Mouse (Mus musculus) lung, postnatal 0 days (tissue): Measurements from ENCODE around the gene Vsir. TPM values are rescaled to one million over a fixed set of nuclear protein-coding genes. Genes with fewer than 3 reads are reported as not detected.

ENCODE experiments used
- ATAC-seq: fragments of 200-750 bp; cut with Nextera tagmentation; 2 replicates; pipeline ENCODE4 v1.8.0; 2017; ENCODE audit warnings: moderate library complexity
- DNase-seq: peaks from one replicate; pipeline ENCODE4 v3.0.0-alpha.2; 2016; ENCODE audit warnings: low spot score
- H3K27ac ChIP-seq: fragments of 300-500 bp; sonication (generic); 2 replicates; pipeline ENCODE4 v1.5.1; 2014; ENCODE audit warnings: antibody characterized with exemption, mild to moderate bottlenecking, low read length, mixed read lengths
- H3K27me3 ChIP-seq: fragments of 300-500 bp; sonication (generic); replicated peaks from 2 replicates; pipeline ENCODE4 v1.6.1; 2014; ENCODE audit warnings: low read length, mixed read lengths; ENCODE audit not compliant: insufficient read depth
- H3K36me3 ChIP-seq: fragments of 300-500 bp; sonication (generic); 2 replicates; pipeline ENCODE4 v1.6.1; 2014; ENCODE audit warnings: low read length, mixed read lengths; ENCODE audit not compliant: insufficient read depth
- H3K4me1 ChIP-seq: fragments of 300-500 bp; sonication (generic); 2 replicates; pipeline ENCODE4 v1.6.1; 2014; ENCODE audit warnings: antibody characterized with exemption, low read depth, low read length, mixed read lengths; ENCODE audit not compliant: insufficient read depth
- H3K4me2 ChIP-seq: fragments of 300-500 bp; sonication (generic); replicated peaks from 2 replicates; pipeline ENCODE4 v1.6.1; 2014; ENCODE audit warnings: low read depth, mild to moderate bottlenecking, low read length, moderate library complexity, mixed read lengths
- H3K4me3 ChIP-seq: fragments of 300-500 bp; sonication (generic); 2 replicates; pipeline ENCODE4 v1.5.1; 2014; ENCODE audit warnings: low read depth, low read length
- H3K9ac ChIP-seq: fragments of 300-500 bp; sonication (generic); replicated peaks from 2 replicates; pipeline ENCODE4 v1.6.1; 2014; ENCODE audit warnings: low read depth, mild to moderate bottlenecking
- H3K9me3 ChIP-seq: fragments of 300-500 bp; sonication (generic); 2 replicates; pipeline ENCODE4 v1.6.1; 2016; ENCODE audit warnings: low read length, mixed read lengths
- CTCF ChIP-seq: IDR thresholded peaks from 2 replicates; pipeline ENCODE4 v1.5.1; 2016; ENCODE audit warnings: antibody characterized with exemption, mild to moderate bottlenecking
- EP300 ChIP-seq: IDR thresholded peaks from 2 replicates; pipeline ENCODE4 v1.6.1; 2016; ENCODE audit warnings: antibody characterized with exemption, mild to moderate bottlenecking, control low read depth
- WGBS: fragments of 180-500 bp; shearing (Covaris S2); extraction: QIAGEN DNeasy Blood & Tissue Kit; methylation state at CpG from one replicate; pipeline ENCODE4 v1.1.7; 2014; 5-methylcytosine and 5-hydroxymethylcytosine counted together
- polyA plus RNA-seq: library from polyadenylated mRNA; unstranded; fragments of >200 nt; fragmentation: Nextera tagmentation; extraction: Ambion mirVana; gene quantifications from 2 replicates; pipeline ENCODE4 v1.2.1, GENCODE M21; 2015

Gene Vsir
- polyA plus RNA-seq, 1 experiment from 2014 or later, result 19.7 TPM

DNA sequence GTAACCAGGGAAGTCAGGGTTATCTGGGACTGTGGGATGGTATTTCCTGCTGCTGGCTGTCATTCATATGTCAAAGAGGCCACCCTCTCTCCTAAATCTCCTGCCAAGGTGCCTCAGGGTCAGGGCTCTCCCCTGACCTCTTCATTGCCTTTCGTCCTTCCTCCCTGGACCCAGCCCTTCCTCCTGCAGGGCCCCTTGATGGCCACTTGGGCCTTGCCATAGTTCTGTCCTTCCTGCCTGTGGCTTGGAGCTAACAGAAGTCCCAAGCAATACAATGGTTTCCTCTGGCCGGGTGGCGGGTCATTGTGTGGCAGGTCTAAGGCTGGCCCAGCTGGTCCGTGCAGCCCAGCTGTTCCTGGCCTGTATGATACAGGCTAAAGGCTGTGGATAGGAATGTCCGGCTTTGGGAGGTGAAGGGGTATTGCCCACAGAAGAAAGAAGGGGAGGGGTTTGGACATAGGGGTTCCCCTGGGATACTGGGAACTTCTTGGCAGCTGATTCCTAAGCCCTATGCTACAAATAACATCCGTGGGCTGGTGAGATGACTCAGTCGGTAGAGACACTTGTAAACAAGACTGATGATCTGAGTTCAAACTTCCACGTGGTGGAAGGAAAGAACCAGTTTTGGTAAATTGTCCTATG, 27.4 kb downstream of the Vsir start:
- Histone ChIP-seq H3K4me1 (no peaks in the 10 kb centered on the region), H3K4me2 (no peak overlapping the region), H3K9me3 (no peaks in the 10 kb centered on the region), H3K27ac (peak overlapping the region; percentile 32; the same call in 1 of the 2 replicates), H3K4me3 (no peak overlapping the region), H3K9ac (no peak overlapping the region), H3K36me3 (0 out of 2 replicates have a peak, but pooled peaks cover under 1% of the 10 kb centered on the region), H3K27me3 (no peaks in the 10 kb centered on the region)
- ATAC-seq (peak; percentile 83), DNase-seq (peak; percentile 66)
- peak; percentile 60; the same call in 1 of the 2 replicates for TF ChIP-seq EP300
- TF ChIP-seq CTCF, result peak; percentile 53
- WGBS, result 40% methylated on average over 8 of the region's 8 CpGs

DNA sequence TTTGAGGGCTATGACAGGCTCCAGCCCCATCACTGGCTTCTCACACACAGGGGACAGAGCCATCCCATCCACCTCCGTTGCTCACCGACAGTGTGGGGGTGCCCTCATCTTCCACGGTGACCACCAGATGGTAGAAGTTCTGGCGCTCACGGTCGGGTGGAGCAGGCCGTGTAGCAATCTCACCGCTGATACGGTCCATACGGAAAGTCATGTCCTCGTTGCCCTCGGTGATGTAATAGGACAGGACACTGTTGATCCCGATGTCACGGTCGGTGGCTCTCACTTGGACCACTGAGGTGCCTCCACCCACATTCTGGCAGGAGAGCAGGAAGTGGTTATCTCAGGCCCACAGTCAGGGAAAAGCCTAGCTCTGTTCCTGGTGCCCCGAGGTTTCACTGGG, 30.1 kb downstream of the Vsir start:
- TF ChIP-seq CTCF (no peak), EP300 (no peak)
- DNase-seq (no peak), ATAC-seq (no peak)
- H3K4me3 ChIP-seq, result no peak overlapping the region
- 85% methylated on average over 16 of the region's 16 CpGs for WGBS
- no peak overlapping the region for H3K9ac ChIP-seq
- H3K4me1 ChIP-seq, result peaks cover 5% of the 10 kb centered on the region; the same call in 1 of the 2 replicates
- H3K27ac ChIP-seq, result no peak overlapping the region
- no peaks in the 10 kb centered on the region for H3K27me3 ChIP-seq
- H3K9me3 ChIP-seq, result no peaks in the 10 kb centered on the region
- H3K4me2 ChIP-seq, result no peak overlapping the region
- no peaks in the 10 kb centered on the region for H3K36me3 ChIP-seq

DNA sequence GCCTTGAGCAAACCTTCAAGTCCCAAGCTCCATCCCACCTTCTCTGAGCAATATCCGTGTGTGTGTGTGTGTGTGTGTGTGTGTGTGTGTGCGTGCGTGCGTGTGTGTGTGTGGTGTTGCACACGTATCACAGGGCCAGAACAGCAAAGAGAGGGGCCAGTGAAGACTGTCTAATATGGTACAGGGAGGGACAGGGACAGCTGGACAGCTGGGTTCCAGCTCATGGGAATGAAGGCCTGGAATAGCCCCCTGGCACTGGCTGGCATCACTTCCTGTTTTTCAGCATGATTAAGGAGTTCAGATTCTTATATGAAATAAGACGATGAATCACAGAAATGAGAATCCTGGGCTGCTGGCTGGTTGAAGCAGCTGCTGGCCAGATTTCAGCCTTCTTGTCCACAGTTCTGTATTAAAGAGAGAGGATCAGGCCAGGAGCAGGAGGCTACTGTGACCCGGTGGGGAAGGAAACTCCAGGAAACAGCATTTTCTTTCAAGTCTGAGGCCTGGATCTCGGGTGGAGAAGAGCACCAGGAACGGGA, 32.8 kb downstream of the Vsir start:
- TF ChIP-seq EP300 (no peak), CTCF (no peak)
- Histone ChIP-seq H3K27me3 (no peaks in the 10 kb centered on the region), H3K4me3 (no peak overlapping the region), H3K36me3 (no peaks in the 10 kb centered on the region), H3K4me2 (no peak overlapping the region), H3K27ac (no peak overlapping the region), H3K4me1 (peaks cover 5% of the 10 kb centered on the region; the same call in 1 of the 2 replicates), H3K9me3 (no peaks in the 10 kb centered on the region), H3K9ac (no peak overlapping the region)
- 61% methylated on average over 9 of the region's 9 CpGs for WGBS
- ATAC-seq, result peak; percentile 22
- DNase-seq, result peak; percentile 10

DNA sequence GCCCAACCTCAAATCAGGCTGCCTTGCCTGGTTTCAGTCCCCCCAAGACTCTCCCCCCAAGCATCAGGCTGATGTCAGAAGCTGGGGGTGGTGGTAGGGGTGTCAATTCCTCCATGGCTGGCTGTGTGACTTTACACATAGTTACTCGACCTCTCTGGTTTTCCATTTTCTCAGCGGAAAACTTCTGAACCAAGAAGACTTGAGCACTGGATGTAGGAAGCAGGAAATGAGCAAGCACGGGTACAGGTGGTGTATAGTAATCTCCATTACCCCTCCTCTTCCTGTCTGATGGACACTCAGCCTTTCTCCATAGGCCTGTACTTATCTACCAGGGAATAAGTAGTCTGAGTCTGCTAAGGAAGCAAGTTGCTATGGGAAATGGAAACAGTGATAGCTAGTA, 33.6 kb downstream of the Vsir start:
- no peak overlapping the region for H3K4me2 ChIP-seq
- 50% methylated on average over 3 of the region's 3 CpGs for WGBS
- H3K4me3 ChIP-seq, result no peak overlapping the region
- ATAC-seq (no peak), DNase-seq (no peak)
- H3K9ac ChIP-seq, result no peak overlapping the region
- no peak overlapping the region for H3K27ac ChIP-seq
- no peaks in the 10 kb centered on the region for H3K36me3 ChIP-seq
- H3K9me3 ChIP-seq, result no peaks in the 10 kb centered on the region
- TF ChIP-seq EP300 (no peak), CTCF (no peak)
- H3K4me1 ChIP-seq, result peaks cover 5% of the 10 kb centered on the region; the same call in 1 of the 2 replicates
- H3K27me3 ChIP-seq, result no peaks in the 10 kb centered on the region

DNA sequence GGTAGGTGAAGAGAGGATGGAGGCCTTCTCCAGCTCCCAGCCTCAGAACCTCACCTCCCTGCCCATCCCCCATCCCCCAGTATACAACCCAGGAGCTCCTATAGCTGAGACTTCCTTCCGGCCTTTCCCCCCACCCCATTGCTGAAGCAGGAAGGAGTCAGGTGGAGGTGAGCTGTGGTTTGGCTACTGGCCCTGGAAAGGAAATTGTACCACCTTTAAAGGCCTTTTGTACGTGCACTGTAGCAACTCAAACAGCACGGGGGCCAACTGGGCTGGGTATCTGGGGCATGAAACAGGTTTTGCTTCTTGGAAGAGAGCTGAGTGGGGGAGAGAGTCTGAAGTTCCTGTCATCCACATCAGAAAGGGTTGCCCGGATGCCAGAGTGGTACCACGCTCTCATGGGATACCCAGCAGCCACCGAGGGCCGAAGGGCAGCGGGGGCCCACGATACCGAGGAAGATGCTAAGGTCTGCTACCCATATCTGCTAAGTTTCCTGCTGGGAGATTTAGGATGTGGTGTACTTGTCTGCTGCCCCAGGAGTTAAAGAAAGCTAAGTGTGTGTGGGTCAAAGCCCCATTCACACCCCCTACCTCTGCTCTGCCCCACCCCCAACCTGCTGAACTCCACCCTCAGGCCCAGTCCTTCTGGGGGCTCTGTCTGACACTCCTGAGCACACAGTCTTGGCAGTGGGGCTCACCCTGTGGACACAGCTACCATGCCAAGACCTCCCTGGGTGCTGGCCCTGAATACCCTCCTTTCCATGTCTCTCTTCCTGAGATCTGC, 34.7 kb downstream of the Vsir start:
- Histone ChIP-seq H3K4me3 (no peak overlapping the region), H3K27ac (no peak overlapping the region), H3K4me2 (no peak overlapping the region), H3K9ac (no peak overlapping the region), H3K4me1 (peaks cover 5% of the 10 kb centered on the region; the same call in 1 of the 2 replicates), H3K36me3 (no peaks in the 10 kb centered on the region), H3K9me3 (no peaks in the 10 kb centered on the region), H3K27me3 (no peaks in the 10 kb centered on the region)
- ATAC-seq (peak; percentile 25; the same call in 1 of the 2 replicates), DNase-seq (peak; percentile 14)
- WGBS, result 56% methylated on average over 10 of the region's 10 CpGs
- no peak for TF ChIP-seq EP300
- no peak for TF ChIP-seq CTCF

DNA sequence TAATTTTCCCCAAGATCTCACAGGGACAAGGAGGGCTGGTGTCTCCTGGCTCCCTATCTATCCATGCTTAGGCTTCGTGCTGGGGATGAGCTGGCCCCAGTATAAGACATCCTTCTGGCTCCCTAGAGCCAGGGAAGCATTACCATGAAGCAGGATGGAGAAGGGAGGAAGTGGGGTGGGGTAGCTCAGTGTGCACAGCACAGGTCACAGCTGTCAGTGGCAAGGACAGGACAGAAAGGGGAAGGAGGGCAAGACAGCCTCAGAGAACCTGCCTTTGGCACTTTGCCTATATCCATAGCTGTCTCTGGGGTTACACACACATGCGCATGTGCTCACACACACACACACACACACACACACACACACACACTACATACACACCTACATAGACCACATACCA, 41.7 kb downstream of the Vsir start:
- no peaks in the 10 kb centered on the region for H3K4me1 ChIP-seq
- H3K36me3 ChIP-seq, result no peaks in the 10 kb centered on the region
- DNase-seq, result no peak
- no peak overlapping the region for H3K27ac ChIP-seq
- H3K27me3 ChIP-seq, result no peaks in the 10 kb centered on the region
- H3K4me2 ChIP-seq, result no peak overlapping the region
- no peak overlapping the region for H3K9ac ChIP-seq
- ATAC-seq, result no peak
- no peak overlapping the region for H3K4me3 ChIP-seq
- H3K9me3 ChIP-seq, result no peaks in the 10 kb centered on the region
- 66% methylated on average over 2 of the region's 2 CpGs for WGBS
- TF ChIP-seq EP300, result no peak
- no peak for TF ChIP-seq CTCF
